Mouse (Mus musculus) C2C12 (cell line): Measurements from ENCODE around the gene Spred2. TPM values are rescaled to one million over a fixed set of nuclear protein-coding genes. Genes with fewer than 3 reads are reported as not detected.

ENCODE experiments used
- H3K27me3 ChIP-seq: one replicate; pipeline ENCODE4 v1.6.1; 2011; ENCODE audit not compliant: control insufficient read depth, insufficient read depth, insufficient read length
- H3K36me3 ChIP-seq: one replicate; pipeline ENCODE4 v1.6.1; 2011; ENCODE audit not compliant: control insufficient read depth, insufficient read depth
- H3K4me3 ChIP-seq: one replicate; pipeline ENCODE4 v1.5.1; 2011; ENCODE audit warnings: mild to moderate bottlenecking, control low read depth; ENCODE audit not compliant: poor library complexity, insufficient read depth, severe bottlenecking
- H3K79me2 ChIP-seq: one replicate; pipeline ENCODE4 v1.6.1; 2011; ENCODE audit not compliant: control insufficient read depth, insufficient read depth
- H3K79me3 ChIP-seq: one replicate; pipeline ENCODE4 v1.6.1; 2011; ENCODE audit warnings: low read depth, control low read depth
- H3ac ChIP-seq: one replicate; pipeline ENCODE3; 2011; ENCODE audit warnings: low read depth; ENCODE audit not compliant: control insufficient read depth, insufficient read length
- CEBPB ChIP-seq: IDR thresholded peaks from one replicate; pipeline ENCODE4 v1.6.1; 2011; ENCODE audit warnings: low read depth, mild to moderate bottlenecking, control low read depth, moderate library complexity
- CTCF ChIP-seq: IDR thresholded peaks from one replicate; pipeline ENCODE4 v1.5.1; 2011; ENCODE audit not compliant: control insufficient read depth, insufficient read depth, insufficient read length
- FOSL1 ChIP-seq: IDR thresholded peaks from one replicate; pipeline ENCODE4 v1.8.0; 2011; ENCODE audit warnings: mild to moderate bottlenecking, low read length; ENCODE audit not compliant: poor library complexity, insufficient read depth, severe bottlenecking
- MAX ChIP-seq: IDR thresholded peaks from one replicate; pipeline ENCODE4 v1.6.1; 2011; ENCODE audit warnings: mild to moderate bottlenecking, control low read depth
- MYOD1 ChIP-seq: IDR thresholded peaks from one replicate; pipeline ENCODE4 v1.6.1; 2011; ENCODE audit warnings: low read depth; ENCODE audit not compliant: control insufficient read depth, insufficient read length
- MYOG ChIP-seq: IDR thresholded peaks from one replicate; pipeline ENCODE4 v1.6.1; 2011; ENCODE audit not compliant: control insufficient read depth, insufficient read length; ENCODE audit errors: extremely low read depth
- USF1 ChIP-seq: IDR thresholded peaks from one replicate; pipeline ENCODE4 v1.6.1; 2011; ENCODE audit warnings: low read depth, mild to moderate bottlenecking, control low read depth, moderate library complexity
- polyA plus RNA-seq: library from polyadenylated mRNA; unstranded; fragments of >200 nt; fragmentation: generic; extraction: Trizol; gene quantifications from one replicate; pipeline ENCODE4 v1.2.1, GENCODE M21; 2012; ENCODE audit warnings: missing spikeins

Gene Spred2
- polyA plus RNA-seq, 1 experiment, result 22.0 TPM

GRCm38 (mm10) chr11:19985283-19985854, 61.2 kb downstream of the Spred2 start:
- H3K79me2 ChIP-seq, result peaks cover 100% of the 10 kb centered on the region
- no peaks in the 10 kb centered on the region for H3K27me3 ChIP-seq
- peaks cover 92% of the 10 kb centered on the region for H3K79me3 ChIP-seq
- H3K36me3 ChIP-seq, result peaks cover 12% of the 10 kb centered on the region
- no peak overlapping the region for H3K4me3 ChIP-seq
- no peak for TF ChIP-seq USF1
- no peak for TF ChIP-seq FOSL1
- no peak for TF ChIP-seq CTCF
- no peak for TF ChIP-seq MYOD1
- TF ChIP-seq MYOG, result no peak
- no peak for TF ChIP-seq MAX
- TF ChIP-seq CEBPB, result no peak
- H3ac ChIP-seq, result no peak overlapping the region

GRCm38 (mm10) chr11:19986443-19986861, 62.3 kb downstream of the Spred2 start:
- Histone ChIP-seq H3ac (no peak overlapping the region), H3K36me3 (peaks cover 12% of the 10 kb centered on the region), H3K79me2 (peaks cover 100% of the 10 kb centered on the region), H3K27me3 (no peaks in the 10 kb centered on the region), H3K4me3 (no peak overlapping the region), H3K79me3 (peaks cover 93% of the 10 kb centered on the region)
- TF ChIP-seq CEBPB, result no peak
- no peak for TF ChIP-seq USF1
- no peak for TF ChIP-seq MAX
- no peak for TF ChIP-seq MYOG
- no peak for TF ChIP-seq MYOD1
- TF ChIP-seq FOSL1, result no peak
- TF ChIP-seq CTCF, result no peak

- Histone ChIP-seq H3K79me3 (peaks cover 92% of the 10 kb centered on the region), H3K36me3 (peaks cover 11% of the 10 kb centered on the region), H3K79me2 (peaks cover 100% of the 10 kb centered on the region), H3ac (no peak overlapping the region), H3K27me3 (no peaks in the 10 kb centered on the region), H3K4me3 (no peak overlapping the region)
- TF ChIP-seq MYOD1 (no peak), USF1 (no peak), CEBPB (no peak), CTCF (no peak), FOSL1 (no peak), MYOG (no peak), MAX (no peak)
These were observed 62.9 kb downstream of the Spred2 start for GRCm38 (mm10) chr11:19986871-19987755.

GRCm38 (mm10) chr11:19987756-19988091, 63.5 kb downstream of the Spred2 start:
- H3K36me3 ChIP-seq, result peaks cover 5% of the 10 kb centered on the region
- peaks cover 100% of the 10 kb centered on the region for H3K79me2 ChIP-seq
- H3K4me3 ChIP-seq, result no peak overlapping the region
- H3K27me3 ChIP-seq, result no peaks in the 10 kb centered on the region
- H3ac ChIP-seq, result no peak overlapping the region
- H3K79me3 ChIP-seq, result peaks cover 87% of the 10 kb centered on the region
- TF ChIP-seq CTCF (no peak), MYOG (no peak), FOSL1 (no peak), CEBPB (no peak), MAX (no peak), MYOD1 (no peak), USF1 (no peak)

GRCm38 (mm10) chr11:19988224-19988623, 64.0 kb downstream of the Spred2 start:
- Histone ChIP-seq H3K27me3 (no peaks in the 10 kb centered on the region), H3ac (no peak overlapping the region), H3K79me3 (peaks cover 86% of the 10 kb centered on the region), H3K4me3 (no peak overlapping the region), H3K79me2 (peaks cover 100% of the 10 kb centered on the region), H3K36me3 (peaks cover 4% of the 10 kb centered on the region)
- TF ChIP-seq MYOG, result no peak
- no peak for TF ChIP-seq CTCF

DNA sequence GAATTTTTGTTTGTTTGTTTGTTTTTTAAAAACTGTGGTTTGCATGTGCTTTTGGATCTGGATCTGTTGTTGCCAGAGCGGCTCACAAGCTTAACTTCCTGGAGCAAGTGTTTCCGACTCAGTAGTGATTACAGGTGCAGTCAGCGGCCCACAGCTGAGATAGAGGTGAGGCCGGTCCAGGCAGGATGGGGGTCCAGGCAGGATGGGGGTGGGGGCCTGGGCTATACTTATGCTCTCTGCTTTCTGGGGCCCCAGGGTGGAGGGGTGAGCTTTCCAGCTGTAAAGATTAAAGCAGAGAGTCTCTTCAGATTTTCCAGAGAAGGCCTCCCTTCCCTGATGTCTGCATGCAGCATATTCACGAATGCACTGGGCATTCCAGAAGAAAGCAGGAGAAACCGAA, 64.5 kb downstream of the Spred2 start:
- H3ac ChIP-seq, result no peak overlapping the region
- peaks cover 4% of the 10 kb centered on the region for H3K36me3 ChIP-seq
- H3K4me3 ChIP-seq, result no peak overlapping the region
- peaks cover 86% of the 10 kb centered on the region for H3K79me3 ChIP-seq
- no peak for TF ChIP-seq CEBPB
- TF ChIP-seq MYOD1, result no peak
- TF ChIP-seq MAX, result no peak
- TF ChIP-seq FOSL1, result no peak
- TF ChIP-seq CTCF, result no peak
- TF ChIP-seq MYOG, result no peak
- no peak for TF ChIP-seq USF1
- H3K27me3 ChIP-seq, result no peaks in the 10 kb centered on the region
- peaks cover 100% of the 10 kb centered on the region for H3K79me2 ChIP-seq
